Mouse (Mus musculus) neural tube, postnatal 0 days (tissue): ENCODE data around the gene Prss42. TPM values are rescaled to one million over a fixed set of nuclear protein-coding genes. Genes with fewer than 3 reads are reported as not detected.

ENCODE experiments used
- polyA plus RNA-seq: library from polyadenylated mRNA; unstranded; fragments of >200 nt; fragmentation: Nextera tagmentation; extraction: Ambion mirVana; gene quantifications from 2 replicates; pipeline ENCODE4 v1.2.1, GENCODE M21; 2015

The Prss42 gene
- not detected in 2 replicates for polyA plus RNA-seq

GRCm38 (mm10) chr9:110797866-110798265 lies at the start of gene Prss42:
Gene Prss42 (plus strand): TSS chr9:110798166.

GRCm38 (mm10) chr9:110813789-110814188 lies 15.8 kb downstream of the Prss42 start, which contains the start of gene Prss44:
Gene Prss44 (plus strand): TSS chr9:110813994.

GRCm38 (mm10) chr9:110826390-110826789 lies 28.4 kb downstream of the Prss42 start, which contains the start of gene Prss43:
Gene Prss43 (plus strand): TSS chr9:110826690.

GRCm38 (mm10) chr9:110834411-110834810 lies 36.4 kb downstream of the Prss42 start, which contains the start of gene Prss45:
Gene Prss45 (plus strand): TSS chr9:110834588.

GRCm38 (mm10) chr9:110844206-110844605 lies 46.2 kb downstream of the Prss42 start, which contains the start of gene Prss46:
Gene Prss46 (plus strand): TSS chr9:110844506.

Other genes with a start within 250 kb of the Prss42 start
- 20.0 and 21.8 TPM in 2 replicates for gene Nradd, start 173.7 kb upstream of the Prss42 start, polyA plus RNA-seq
- 3.2 and 4.8 TPM in 2 replicates for gene Nbeal2, start 144.0 kb upstream of the Prss42 start, polyA plus RNA-seq
- gene Ccdc12, start 141.7 kb upstream of the Prss42 start, polyA plus RNA-seq: 101 and 106 TPM in 2 replicates
- 0.68 and 1.3 TPM in 2 replicates for gene Myl3, start 56.3 kb upstream of the Prss42 start, polyA plus RNA-seq
- gene Pth1r, start 51.0 kb upstream of the Prss42 start, polyA plus RNA-seq: 15.6 and 16.3 TPM in 2 replicates
- gene Prss44, start 15.8 kb downstream of the Prss42 start, polyA plus RNA-seq: 0.23 TPM in 1 of 2 replicates, not detected in the other
- gene Prss43, start 28.5 kb downstream of the Prss42 start, polyA plus RNA-seq: 0.14 TPM in 1 of 2 replicates, not detected in the other
- gene Prss45, start 36.4 kb downstream of the Prss42 start, polyA plus RNA-seq: 0.13 TPM in 1 of 2 replicates, not detected in the other
- gene Prss46, start 46.3 kb downstream of the Prss42 start, polyA plus RNA-seq: not detected in 2 replicates
- gene Prss50, start 59.8 kb downstream of the Prss42 start, polyA plus RNA-seq: 1.5 and 2.2 TPM in 2 replicates
- 5.5 and 6.2 TPM in 2 replicates for gene Als2cl, start 81.7 kb downstream of the Prss42 start, polyA plus RNA-seq
- gene Tmie, start 81.9 kb downstream of the Prss42 start, polyA plus RNA-seq: 15.2 and 18.3 TPM in 2 replicates
- gene Fam240a, start 118.7 kb downstream of the Prss42 start, polyA plus RNA-seq: not detected in 2 replicates
- gene Tdgf1, start 148.0 kb downstream of the Prss42 start, polyA plus RNA-seq: 1.9 and 2.5 TPM in 2 replicates
- 3.9 TPM in 2 replicates for gene Lrrc2, start 153.4 kb downstream of the Prss42 start, polyA plus RNA-seq
- not detected in 2 replicates for gene Rtp3, start 192.4 kb downstream of the Prss42 start, polyA plus RNA-seq
- gene Ltf, start 221.1 kb downstream of the Prss42 start, polyA plus RNA-seq: 0.45 and 0.98 TPM in 2 replicates